Mouse (Mus musculus): ENCODE results near the gene Rps8. TPM values are rescaled to one million over a fixed set of nuclear protein-coding genes. Genes with fewer than 3 reads are reported as not detected.

Gene Rps8
- polyA plus RNA-seq, 1 experiment, result 190 TPM

DNA sequence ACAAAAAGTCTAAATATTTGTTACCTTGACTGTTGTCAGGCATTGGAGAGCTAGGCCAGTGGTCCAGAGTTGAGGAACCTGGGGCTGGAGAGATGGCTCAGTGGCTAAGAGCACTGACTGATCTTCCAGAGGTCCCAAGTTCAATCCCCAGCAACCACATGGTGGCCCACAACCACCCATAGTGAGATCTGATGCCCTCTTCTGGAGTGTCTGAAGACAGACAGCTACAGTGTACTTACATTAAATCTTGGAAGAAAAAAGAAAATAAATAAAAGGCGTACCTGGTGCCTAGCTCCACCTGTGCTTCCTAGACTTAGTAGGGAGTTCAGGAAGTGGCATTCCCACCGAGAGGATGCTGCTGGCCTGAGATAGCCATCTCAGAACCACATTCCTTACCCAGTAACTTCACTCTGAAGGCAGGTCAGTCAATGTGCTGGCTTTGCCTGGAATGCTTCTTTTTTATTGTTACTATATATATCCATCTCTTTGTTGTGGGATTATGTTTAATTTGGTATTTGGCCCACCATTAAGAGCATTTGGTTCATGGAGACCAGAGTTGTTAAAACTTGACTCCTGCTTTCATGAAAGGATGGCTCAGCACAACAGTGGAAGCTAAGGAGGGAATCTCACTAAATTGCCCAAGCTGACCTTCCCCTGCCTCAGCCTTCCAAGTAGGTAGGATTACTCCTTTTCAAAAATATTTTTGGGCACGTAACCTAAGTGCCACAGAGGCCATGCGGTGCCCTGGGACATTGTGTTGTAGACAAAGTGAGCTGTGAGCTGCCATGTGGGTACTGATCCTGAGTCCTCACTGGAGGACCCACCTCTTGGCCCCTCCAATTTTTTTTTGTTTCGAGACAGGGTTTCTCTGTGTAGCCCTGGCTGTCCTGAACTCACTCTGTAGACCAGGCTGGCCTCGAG, 6.5 kb downstream of the Rps8 start:
- H3K36me3 ChIP-seq (ENCODE audit: control insufficient read depth), result peaks cover 68% of the 10 kb centered on the region
- H3K27me3 ChIP-seq (ENCODE audit: control insufficient read depth), result no peaks in the 10 kb centered on the region; the same call in 1 of the 2 replicates
- no peaks in the 10 kb centered on the region for H3K9me3 ChIP-seq (ENCODE audit: control insufficient read depth, low read length)
- H3K4me3 ChIP-seq (replicated peaks), result no peak overlapping the region
- peaks cover 36% of the 10 kb centered on the region for H3K4me1 ChIP-seq (ENCODE audit: control insufficient read depth)
- TF ChIP-seq GATA1 (IDR thresholded peaks at IDR 0.05; ENCODE audit: low read length), result no peak
- no peak for TF ChIP-seq TAL1 (IDR thresholded peaks at IDR 0.05; ENCODE audit: low read length)

DNA sequence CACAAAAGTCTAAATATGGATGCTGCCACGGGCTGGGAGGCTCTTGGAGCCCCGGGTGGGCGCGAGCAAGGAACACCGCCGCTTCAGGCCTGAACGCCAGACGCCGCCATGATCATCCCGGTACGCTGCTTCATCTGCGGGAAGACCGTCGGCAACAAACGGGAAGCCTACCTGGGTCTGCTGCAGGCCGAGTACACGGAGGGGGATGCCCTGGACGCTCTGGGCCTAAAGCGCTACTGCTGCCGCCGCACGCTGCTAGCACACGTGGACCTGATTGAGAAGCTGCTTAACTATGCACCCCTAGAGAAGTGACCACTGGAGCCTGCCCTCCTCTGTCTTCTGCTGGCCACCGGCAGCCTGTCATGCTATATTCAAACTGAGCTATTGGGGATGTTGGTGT, 7.2 kb downstream of the Rps8 start:
- TF ChIP-seq GATA1 (IDR thresholded peaks at IDR 0.05; ENCODE audit: low read length) (no peak), TAL1 (IDR thresholded peaks at IDR 0.05; ENCODE audit: low read length) (no peak)
- H3K4me3 ChIP-seq (replicated peaks), result no peak overlapping the region
- H3K27me3 ChIP-seq (ENCODE audit: control insufficient read depth), result peaks cover 5% of the 10 kb centered on the region
- H3K9me3 ChIP-seq (ENCODE audit: control insufficient read depth, low read length), result no peaks in the 10 kb centered on the region
- H3K4me1 ChIP-seq (ENCODE audit: control insufficient read depth), result peaks cover 29% of the 10 kb centered on the region
- peaks cover 61% of the 10 kb centered on the region for H3K36me3 ChIP-seq (ENCODE audit: control insufficient read depth)

DNA sequence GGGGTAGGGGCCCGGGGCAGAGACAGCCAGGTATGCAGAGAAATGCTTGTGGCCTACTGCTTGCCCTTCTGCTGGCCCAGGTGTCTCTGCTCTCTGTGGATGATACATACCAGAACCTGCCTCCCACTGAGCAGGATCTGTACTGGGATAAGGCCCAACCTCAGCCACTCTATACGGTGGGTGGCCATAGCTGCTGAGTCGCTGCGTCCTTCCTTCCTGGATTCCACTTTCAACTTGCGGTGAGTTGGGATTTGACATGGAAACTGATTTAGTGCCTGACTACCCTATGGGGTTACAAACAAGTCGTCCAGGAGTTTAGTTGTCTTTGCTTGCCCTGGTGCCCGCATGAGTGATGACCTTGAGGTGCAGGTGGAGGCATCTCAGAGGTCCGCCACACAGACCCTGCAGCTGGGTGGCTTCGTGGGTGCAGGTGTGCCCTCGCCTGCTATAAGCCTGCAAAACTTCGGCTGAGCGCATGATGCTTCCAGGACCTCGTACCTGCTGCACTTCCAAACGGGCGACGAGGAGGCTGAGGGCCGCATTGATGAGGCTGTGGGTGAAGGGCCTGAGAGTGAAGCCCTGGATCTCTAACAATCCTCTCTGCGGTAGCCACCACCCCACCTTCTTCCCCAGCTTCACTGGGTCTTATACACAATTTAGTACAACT, 7.9 kb downstream of the Rps8 start:
- TF ChIP-seq GATA1 (IDR thresholded peaks at IDR 0.05; ENCODE audit: low read length), result no peak
- TF ChIP-seq TAL1 (IDR thresholded peaks at IDR 0.05; ENCODE audit: low read length), result no peak
- Histone ChIP-seq H3K4me1 (ENCODE audit: control insufficient read depth) (peaks cover 23% of the 10 kb centered on the region), H3K36me3 (ENCODE audit: control insufficient read depth) (peaks cover 55% of the 10 kb centered on the region), H3K27me3 (ENCODE audit: control insufficient read depth) (peaks cover 6% of the 10 kb centered on the region), H3K4me3 (replicated peaks) (no peak overlapping the region), H3K9me3 (ENCODE audit: control insufficient read depth, low read length) (no peaks in the 10 kb centered on the region)

DNA sequence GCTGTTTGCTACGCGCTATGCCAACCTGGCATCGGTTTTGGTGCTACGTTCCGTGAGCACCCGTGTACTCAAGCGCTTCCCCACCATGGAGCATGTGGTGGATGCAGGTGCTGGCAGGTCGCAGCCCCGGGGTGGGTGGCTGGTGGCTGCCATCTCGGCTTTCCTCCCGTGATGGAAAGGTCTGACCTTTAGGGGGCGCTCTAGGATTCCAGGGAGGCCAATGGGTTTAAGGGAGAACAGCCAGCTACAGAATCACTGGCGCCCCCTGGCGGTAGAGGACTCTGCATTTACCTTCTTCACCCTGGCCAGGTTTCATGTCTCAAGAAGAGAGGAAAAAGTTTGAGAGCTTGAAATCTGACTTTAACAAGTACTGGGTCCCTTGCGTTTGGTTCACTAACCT, 9.9 kb downstream of the Rps8 start:
- TF ChIP-seq TAL1 (IDR thresholded peaks at IDR 0.05; ENCODE audit: low read length) (no peak), GATA1 (IDR thresholded peaks at IDR 0.05; ENCODE audit: low read length) (no peak)
- H3K9me3 ChIP-seq (ENCODE audit: control insufficient read depth, low read length), result no peaks in the 10 kb centered on the region

DNA sequence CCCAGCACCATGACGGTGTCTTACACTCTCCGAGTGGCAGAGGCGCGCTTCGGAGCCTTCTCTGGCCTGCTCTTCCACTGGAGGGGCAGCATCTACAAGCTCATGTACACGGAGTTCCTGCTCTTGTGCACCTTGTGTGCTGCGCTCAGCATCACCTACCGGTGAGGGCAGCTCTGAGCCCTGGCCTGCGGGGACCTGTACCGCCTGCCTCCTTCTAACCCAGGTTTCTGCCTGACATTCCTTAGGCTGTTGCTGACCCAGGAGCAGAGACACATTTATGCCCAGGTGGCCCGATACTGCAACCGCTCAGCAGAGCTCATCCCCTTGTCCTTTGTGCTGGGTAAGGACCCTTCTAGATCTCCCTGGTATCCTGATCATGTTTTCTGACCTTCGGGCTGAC, 10.8 kb downstream of the Rps8 start:
- Histone ChIP-seq H3K9me3 (ENCODE audit: control insufficient read depth, low read length) (no peaks in the 10 kb centered on the region), H3K36me3 (ENCODE audit: control insufficient read depth) (peaks cover 27% of the 10 kb centered on the region), H3K27me3 (ENCODE audit: control insufficient read depth) (peaks cover 19% of the 10 kb centered on the region), H3K4me1 (ENCODE audit: control insufficient read depth) (peaks cover 12% of the 10 kb centered on the region), H3K4me3 (replicated peaks) (no peak overlapping the region)
- TF ChIP-seq TAL1 (IDR thresholded peaks at IDR 0.05; ENCODE audit: low read length) (no peak), GATA1 (IDR thresholded peaks at IDR 0.05; ENCODE audit: low read length) (no peak)

More for the DNA sequence above, 9.9 kb downstream of the Rps8 start:
- Histone ChIP-seq H3K4me1 (ENCODE audit: control insufficient read depth) (peaks cover 12% of the 10 kb centered on the region), H3K36me3 (ENCODE audit: control insufficient read depth) (peaks cover 36% of the 10 kb centered on the region), H3K27me3 (ENCODE audit: control insufficient read depth) (peaks cover 18% of the 10 kb centered on the region), H3K4me3 (replicated peaks) (no peak overlapping the region)

DNA sequence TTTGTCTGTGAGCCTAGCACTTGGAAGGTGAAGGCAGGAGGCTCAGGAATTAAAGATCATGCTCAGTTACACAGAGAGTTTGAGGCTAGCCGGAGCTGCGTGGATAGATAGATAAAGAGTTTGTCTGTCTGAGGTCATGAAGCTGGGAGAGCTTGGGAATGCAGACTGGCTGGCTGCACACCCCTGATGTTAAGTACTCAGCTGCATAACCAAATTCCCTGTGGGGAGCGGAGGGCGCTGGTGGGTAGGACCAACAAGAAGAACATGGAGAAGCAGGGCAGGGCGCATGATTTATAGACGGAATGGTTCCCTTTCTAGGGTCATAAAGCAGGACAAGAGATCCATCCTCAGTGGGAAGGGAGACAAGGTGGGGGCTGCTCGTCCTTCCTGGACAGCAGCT, 13.0 kb downstream of the Rps8 start:
- no peaks in the 10 kb centered on the region for H3K9me3 ChIP-seq (ENCODE audit: control insufficient read depth, low read length)
- H3K27me3 ChIP-seq (ENCODE audit: control insufficient read depth), result peaks cover 19% of the 10 kb centered on the region
- H3K4me1 ChIP-seq (ENCODE audit: control insufficient read depth), result peaks cover 29% of the 10 kb centered on the region
- H3K4me3 ChIP-seq (replicated peaks), result no peak overlapping the region
- TF ChIP-seq GATA1 (IDR thresholded peaks at IDR 0.05; ENCODE audit: low read length) (no peak), TAL1 (IDR thresholded peaks at IDR 0.05; ENCODE audit: low read length) (no peak)
- H3K36me3 ChIP-seq (ENCODE audit: control insufficient read depth), result peaks cover 5% of the 10 kb centered on the region

DNA sequence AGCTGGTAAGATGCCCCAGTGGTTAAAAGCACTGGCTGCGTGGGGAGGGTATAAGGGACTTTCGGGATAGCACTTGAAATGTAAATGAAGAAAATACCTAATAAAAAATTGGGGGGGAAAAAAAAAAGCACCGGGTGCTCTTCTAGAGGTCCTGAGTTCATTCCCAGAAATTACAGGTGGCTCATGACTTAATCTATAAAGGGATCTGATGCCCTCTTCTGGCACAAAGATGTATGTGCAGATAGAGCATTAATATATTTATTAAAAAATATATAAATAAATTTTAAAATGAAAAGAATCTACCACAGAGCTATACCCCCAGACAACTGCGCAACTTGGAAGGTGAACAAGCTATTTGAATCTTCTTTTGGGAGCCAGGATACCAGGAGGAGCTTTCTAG, 15.4 kb downstream of the Rps8 start:
- H3K4me3 ChIP-seq (replicated peaks), result no peak overlapping the region
- TF ChIP-seq TAL1 (IDR thresholded peaks at IDR 0.05; ENCODE audit: low read length) (no peak), GATA1 (IDR thresholded peaks at IDR 0.05; ENCODE audit: low read length) (no peak)
- H3K9me3 ChIP-seq (ENCODE audit: control insufficient read depth, low read length), result no peaks in the 10 kb centered on the region
- H3K4me1 ChIP-seq (ENCODE audit: control insufficient read depth), result peaks cover 32% of the 10 kb centered on the region
- H3K27me3 ChIP-seq (ENCODE audit: control insufficient read depth), result peaks cover 19% of the 10 kb centered on the region
- no peaks in the 10 kb centered on the region for H3K36me3 ChIP-seq (ENCODE audit: control insufficient read depth)

DNA sequence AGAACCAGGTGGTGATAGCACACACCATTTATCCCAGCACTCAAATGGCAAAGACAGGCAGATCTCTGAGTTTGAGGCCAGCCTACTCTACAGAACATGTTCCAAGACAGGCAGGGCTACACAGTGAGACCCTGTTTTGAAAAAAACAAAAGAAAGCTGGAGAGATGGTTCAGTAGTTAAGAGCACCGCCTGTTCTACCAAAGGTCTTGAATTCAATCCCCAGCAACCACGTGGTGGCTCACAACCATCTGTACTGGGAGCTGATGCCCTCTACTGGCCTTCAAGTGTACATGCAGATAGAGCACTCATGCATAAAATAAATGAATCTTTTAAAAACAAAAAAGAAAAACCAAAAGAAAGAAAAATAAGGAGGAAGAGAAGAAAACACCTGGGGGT, 16.8 kb downstream of the Rps8 start:
- Histone ChIP-seq H3K36me3 (ENCODE audit: control insufficient read depth) (no peaks in the 10 kb centered on the region), H3K4me1 (ENCODE audit: control insufficient read depth) (peaks cover 45% of the 10 kb centered on the region), H3K27me3 (ENCODE audit: control insufficient read depth) (peaks cover 18% of the 10 kb centered on the region), H3K9me3 (ENCODE audit: control insufficient read depth, low read length) (no peaks in the 10 kb centered on the region), H3K4me3 (replicated peaks) (no peak overlapping the region)
- TF ChIP-seq TAL1 (IDR thresholded peaks at IDR 0.05; ENCODE audit: low read length) (no peak), GATA1 (IDR thresholded peaks at IDR 0.05; ENCODE audit: low read length) (no peak)

Data from erythroblast, embryonic 14.5 days (primary cell).